Mouse (Mus musculus) embryonic facial prominence, embryonic 10.5 days (tissue): Measurements from ENCODE around the gene Plekha4. TPM values are rescaled to one million over a fixed set of nuclear protein-coding genes. Genes with fewer than 3 reads are reported as not detected.

ENCODE experiments used
- DNase-seq: peaks from one replicate; pipeline ENCODE4 v3.0.0-alpha.2; 2017; ENCODE audit warnings: low spot score
- H3K27ac ChIP-seq: fragments of 300-500 bp; sonication (generic); replicated peaks from 2 replicates; pipeline ENCODE4 v1.5.1; 2016; ENCODE audit warnings: mild to moderate bottlenecking
- H3K27me3 ChIP-seq: fragments of 300-500 bp; sonication (generic); replicated peaks from 2 replicates; pipeline ENCODE4 v1.6.1; 2016; ENCODE audit warnings: low read depth, mild to moderate bottlenecking; ENCODE audit not compliant: poor library complexity, severe bottlenecking
- H3K36me3 ChIP-seq: fragments of 300-500 bp; sonication (generic); replicated peaks from 2 replicates; pipeline ENCODE4 v1.6.1; 2016; ENCODE audit warnings: mild to moderate bottlenecking, moderate library complexity
- H3K4me1 ChIP-seq: fragments of 300-500 bp; sonication (generic); 2 replicates; pipeline ENCODE4 v1.6.1; 2016
- H3K4me3 ChIP-seq: fragments of 300-500 bp; sonication (generic); 2 replicates; pipeline ENCODE4 v1.5.1; 2016; ENCODE audit warnings: mild to moderate bottlenecking, moderate library complexity
- H3K9me3 ChIP-seq: fragments of 300-500 bp; sonication (generic); 2 replicates; pipeline ENCODE4 v1.6.1; 2016; ENCODE audit warnings: mild to moderate bottlenecking
- WGBS: fragments of 180-500 bp; shearing (Covaris S2); methylation state at CpG from one replicate; pipeline ENCODE4 v1.1.7; 2016; 5-methylcytosine and 5-hydroxymethylcytosine counted together
- polyA plus RNA-seq: library from polyadenylated mRNA; unstranded; fragments of >200 nt; fragmentation: Nextera tagmentation; extraction: Ambion mirVana; gene quantifications from 2 replicates; pipeline ENCODE4 v1.2.1, GENCODE M21; 2016

Gene Plekha4
- polyA plus RNA-seq, 1 experiment from 2014 or later = 1.9 TPM

GRCm38 (mm10) chr7:45565446-45565845, 39.3 kb downstream of the Plekha4 start:
- DNase-seq = no peak
- no peaks in the 10 kb centered on the region for H3K36me3 ChIP-seq
- H3K27ac ChIP-seq = no peak overlapping the region
- no peaks in the 10 kb centered on the region for H3K9me3 ChIP-seq
- H3K27me3 ChIP-seq = no peaks in the 10 kb centered on the region
- no peak overlapping the region for H3K4me3 ChIP-seq
- H3K4me1 ChIP-seq = peaks cover 46% of the 10 kb centered on the region
- 90% methylated on average over 9 of the region's 9 CpGs for WGBS

GRCm38 (mm10) chr7:45567112-45567779, 41.1 kb downstream of the Plekha4 start:
- 67% methylated on average over 8 of the region's 8 CpGs for WGBS
- no peak for DNase-seq

GRCm38 (mm10) chr7:45567780-45568516, 41.8 kb downstream of the Plekha4 start:
- Histone ChIP-seq H3K27ac (peak overlapping the region; percentile 87), H3K27me3 (no peaks in the 10 kb centered on the region), H3K36me3 (no peaks in the 10 kb centered on the region), H3K9me3 (no peaks in the 10 kb centered on the region), H3K4me3 (peak overlapping the region; percentile 62), H3K4me1 (peaks cover 43% of the 10 kb centered on the region)
- 1% methylated on average over 24 of the region's 24 CpGs for WGBS
- peak; percentile 95 for DNase-seq

More at GRCm38 (mm10) chr7:45567112-45567779, 41.1 kb downstream of the Plekha4 start:
- Histone ChIP-seq H3K36me3 (no peaks in the 10 kb centered on the region), H3K4me3 (peak overlapping the region; percentile 62), H3K27ac (peak overlapping the region; percentile 87), H3K9me3 (no peaks in the 10 kb centered on the region), H3K27me3 (no peaks in the 10 kb centered on the region), H3K4me1 (peaks cover 46% of the 10 kb centered on the region)

GRCm38 (mm10) chr7:45568601-45569473, 42.7 kb downstream of the Plekha4 start:
- no peak for DNase-seq
- Histone ChIP-seq H3K4me1 (peaks cover 43% of the 10 kb centered on the region), H3K9me3 (no peaks in the 10 kb centered on the region), H3K27me3 (no peaks in the 10 kb centered on the region), H3K27ac (peak overlapping the region; percentile 87), H3K4me3 (peak overlapping the region; percentile 62), H3K36me3 (peaks cover 3% of the 10 kb centered on the region; the same call in 1 of the 2 replicates)
- WGBS = 78% methylated on average over 10 of the region's 10 CpGs

- WGBS = under 1% methylated on average over 42 of the region's 42 CpGs
- Histone ChIP-seq H3K9me3 (no peaks in the 10 kb centered on the region), H3K27ac (peak within 1 kb of the TSS; percentile 94), H3K4me3 (peak within 1 kb of the TSS; percentile 85), H3K4me1 (peaks cover 47% of the 10 kb centered on the region), H3K27me3 (no peaks in the 10 kb centered on the region), H3K36me3 (peaks cover 5% of the 10 kb centered on the region; the same call in 1 of the 2 replicates)
- DNase-seq = peak; percentile 88
Measured at GRCm38 (mm10) chr7:45570103-45570741, 44.1 kb downstream of the Plekha4 start, which contains the start of gene Bcat2. Bcat2 (plus strand) TSS chr7:45570153.

- WGBS = 39% methylated on average over 1 of the region's 1 CpGs
- Histone ChIP-seq H3K27me3 (no peaks in the 10 kb centered on the region), H3K36me3 (peaks cover 20% of the 10 kb centered on the region), H3K4me1 (peaks cover 47% of the 10 kb centered on the region), H3K4me3 (0 out of 2 replicates have a peak overlapping the region, but pooled peaks have one; percentile 26), H3K9me3 (no peaks in the 10 kb centered on the region), H3K27ac (peak overlapping the region; percentile 35)
- DNase-seq = no peak
Measured at GRCm38 (mm10) chr7:45571966-45572365, 45.8 kb downstream of the Plekha4 start.

GRCm38 (mm10) chr7:45573954-45574353, 47.8 kb downstream of the Plekha4 start:
- Histone ChIP-seq H3K27me3 (no peaks in the 10 kb centered on the region), H3K9me3 (no peaks in the 10 kb centered on the region), H3K4me3 (no peak overlapping the region), H3K4me1 (peaks cover 29% of the 10 kb centered on the region), H3K36me3 (peaks cover 40% of the 10 kb centered on the region), H3K27ac (no peak overlapping the region)
- DNase-seq = no peak
- WGBS = 87% methylated on average over 8 of the region's 8 CpGs

GRCm38 (mm10) chr7:45574472-45575379, 48.6 kb downstream of the Plekha4 start:
- no peak for DNase-seq
- Histone ChIP-seq H3K9me3 (no peaks in the 10 kb centered on the region), H3K4me1 (peaks cover 29% of the 10 kb centered on the region), H3K27me3 (no peaks in the 10 kb centered on the region), H3K36me3 (peaks cover 44% of the 10 kb centered on the region), H3K27ac (no peak overlapping the region; the same call in 1 of the 2 replicates), H3K4me3 (no peak overlapping the region)
- WGBS = 86% methylated on average over 15 of the region's 15 CpGs

- no peak overlapping the region for H3K4me3 ChIP-seq
- 90% methylated on average over 6 of the region's 6 CpGs for WGBS
- peaks cover 11% of the 10 kb centered on the region; the same call in 1 of the 2 replicates for H3K4me1 ChIP-seq
- no peak for DNase-seq
- no peak overlapping the region for H3K27ac ChIP-seq
- H3K36me3 ChIP-seq = peaks cover 53% of the 10 kb centered on the region
- no peaks in the 10 kb centered on the region for H3K27me3 ChIP-seq
- no peaks in the 10 kb centered on the region for H3K9me3 ChIP-seq
Measured at GRCm38 (mm10) chr7:45585923-45586322, 59.8 kb downstream of the Plekha4 start.

- H3K4me3 ChIP-seq = no peak overlapping the region
- H3K27ac ChIP-seq = no peak overlapping the region
- no peak for DNase-seq
- H3K36me3 ChIP-seq = peaks cover 45% of the 10 kb centered on the region
- 94% methylated on average over 23 of the region's 23 CpGs for WGBS
- H3K27me3 ChIP-seq = no peaks in the 10 kb centered on the region
- H3K4me1 ChIP-seq = peaks cover 11% of the 10 kb centered on the region; the same call in 1 of the 2 replicates
- no peaks in the 10 kb centered on the region for H3K9me3 ChIP-seq
Measured at GRCm38 (mm10) chr7:45587631-45588592, 61.8 kb downstream of the Plekha4 start.
